Mouse (Mus musculus): ENCODE measurements around the gene Arhgap32.
A peak's percentile ranks its signal among the peaks of the same experiment; 100 is the strongest.

The Arhgap32 gene

GRCm38 (mm10) chr9:32250486-32250885 is 134.6 kb downstream of the Arhgap32 start:
- DNase-seq (ENCODE audit: low spot score in 2 of 2), result no peak

GRCm38 (mm10) chr9:32253721-32254120 is 137.8 kb downstream of the Arhgap32 start:
- no peak for DNase-seq (ENCODE audit: low spot score in 2 of 2)

- no peak for DNase-seq (ENCODE audit: low spot score in 2 of 2)
Observed at GRCm38 (mm10) chr9:32257365-32257764, 141.4 kb downstream of the Arhgap32 start.

GRCm38 (mm10) chr9:32257882-32258281 is 141.9 kb downstream of the Arhgap32 start:
- DNase-seq (ENCODE audit: low spot score in 2 of 2), result peak in 1 of 2 experiments; percentile 3

GRCm38 (mm10) chr9:32271896-32272444 is 156.0 kb downstream of the Arhgap32 start:
- DNase-seq (ENCODE audit: low spot score in 2 of 2), result peak; percentile 75 to 82

GRCm38 (mm10) chr9:32278052-32278451 is 162.1 kb downstream of the Arhgap32 start:
- DNase-seq (ENCODE audit: low spot score in 2 of 2), result no peak

- DNase-seq (ENCODE audit: low spot score in 2 of 2), result no peak
Observed at GRCm38 (mm10) chr9:32279789-32280188, 163.9 kb downstream of the Arhgap32 start.

- DNase-seq (ENCODE audit: low spot score in 2 of 2), result no peak
Observed at GRCm38 (mm10) chr9:32280456-32280855, 164.5 kb downstream of the Arhgap32 start.

- no peak for DNase-seq (ENCODE audit: low spot score in 2 of 2)
Observed at GRCm38 (mm10) chr9:32283591-32283990, 167.7 kb downstream of the Arhgap32 start.

GRCm38 (mm10) chr9:32291618-32292017 is 175.7 kb downstream of the Arhgap32 start:
- no peak for DNase-seq (ENCODE audit: low spot score in 2 of 2)

- DNase-seq (ENCODE audit: low spot score in 2 of 2), result peak in 1 of 2 experiments; percentile 10
Observed at GRCm38 (mm10) chr9:32292686-32293085, 176.8 kb downstream of the Arhgap32 start.

GRCm38 (mm10) chr9:32295061-32295800 is 179.3 kb downstream of the Arhgap32 start:
- no peak for DNase-seq (ENCODE audit: low spot score in 2 of 2)

GRCm38 (mm10) chr9:32302501-32303150 is 186.7 kb downstream of the Arhgap32 start:
- DNase-seq (ENCODE audit: low spot score in 2 of 2), result no peak

GRCm38 (mm10) chr9:32311786-32312185 is 195.8 kb downstream of the Arhgap32 start:
- peak; percentile 11 to 18 for DNase-seq (ENCODE audit: low spot score in 2 of 2)

GRCm38 (mm10) chr9:32312208-32312607 is 196.3 kb downstream of the Arhgap32 start:
- no peak for DNase-seq (ENCODE audit: low spot score in 2 of 2)

GRCm38 (mm10) chr9:32314071-32314470 is 198.1 kb downstream of the Arhgap32 start:
- no peak for DNase-seq (ENCODE audit: low spot score in 2 of 2)

GRCm38 (mm10) chr9:32315999-32316398 is 200.1 kb downstream of the Arhgap32 start:
- DNase-seq (ENCODE audit: low spot score in 2 of 2), result no peak

Data from right cerebral cortex, adult 2 months (tissue).